Mouse (Mus musculus): Measurements from ENCODE around the gene Bcor.
A peak's percentile ranks its signal among the peaks of the same experiment; 100 is the strongest.

Gene Bcor

DNA sequence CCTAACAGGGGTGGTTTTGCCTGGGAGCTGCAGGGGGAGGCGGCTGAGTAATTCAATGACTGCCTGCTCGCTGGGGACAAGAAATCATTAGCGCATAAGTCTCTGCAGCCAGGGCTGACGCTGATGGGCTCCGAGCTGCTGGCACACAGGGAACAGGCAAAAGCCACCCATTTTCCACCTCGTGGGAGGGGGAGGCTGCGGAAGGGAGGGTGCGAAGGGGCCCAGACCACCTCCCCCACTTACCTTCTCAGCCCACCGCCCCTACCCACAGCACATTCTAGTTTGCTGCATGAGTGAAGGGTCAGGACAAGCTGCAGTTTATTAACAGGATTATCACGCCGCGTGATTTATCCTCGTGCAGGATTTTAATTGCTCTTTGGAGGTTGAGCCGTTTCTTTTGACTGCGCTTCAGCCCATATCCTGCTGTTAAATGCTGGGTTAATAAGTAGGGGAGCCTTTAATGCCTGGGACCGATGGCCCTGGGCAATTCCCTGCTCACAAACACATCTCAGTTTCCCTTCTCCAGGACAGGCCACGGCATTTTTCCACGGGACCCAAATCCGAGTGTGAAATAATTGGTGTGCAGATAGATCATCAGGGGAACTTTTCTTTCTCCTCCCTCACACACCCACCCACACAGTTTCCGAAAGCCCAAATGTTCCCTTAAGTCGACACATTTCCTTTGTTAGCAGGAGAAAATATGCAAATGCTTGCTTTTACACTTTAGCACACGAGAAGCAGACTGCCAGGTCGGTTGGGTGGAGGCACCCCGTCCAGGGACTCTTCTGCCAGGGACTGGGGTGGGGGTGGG, 97.8 kb downstream of the Bcor start:
- peak in 1 of 2 experiments; percentile 38 for DNase-seq

DNA sequence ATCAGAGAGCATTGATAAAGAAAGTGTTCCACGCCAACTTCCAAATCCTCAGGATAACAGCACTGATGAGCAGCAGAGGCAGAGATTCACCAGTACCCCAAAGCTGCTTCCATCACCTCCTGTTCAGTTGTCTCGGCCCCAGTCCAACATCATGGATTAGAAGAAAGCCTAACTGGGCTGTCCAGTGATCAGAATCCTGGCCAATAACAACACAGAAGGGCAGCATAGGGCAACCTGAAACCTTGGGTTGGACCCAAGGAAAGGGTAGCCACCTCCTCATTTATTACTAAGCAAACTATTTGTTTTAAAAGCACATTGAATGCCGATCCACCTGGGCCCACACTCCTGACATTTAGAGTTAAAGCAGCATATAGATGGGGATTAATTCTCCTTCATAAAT, 99.3 kb downstream of the Bcor start:
- no peak for DNase-seq

DNA sequence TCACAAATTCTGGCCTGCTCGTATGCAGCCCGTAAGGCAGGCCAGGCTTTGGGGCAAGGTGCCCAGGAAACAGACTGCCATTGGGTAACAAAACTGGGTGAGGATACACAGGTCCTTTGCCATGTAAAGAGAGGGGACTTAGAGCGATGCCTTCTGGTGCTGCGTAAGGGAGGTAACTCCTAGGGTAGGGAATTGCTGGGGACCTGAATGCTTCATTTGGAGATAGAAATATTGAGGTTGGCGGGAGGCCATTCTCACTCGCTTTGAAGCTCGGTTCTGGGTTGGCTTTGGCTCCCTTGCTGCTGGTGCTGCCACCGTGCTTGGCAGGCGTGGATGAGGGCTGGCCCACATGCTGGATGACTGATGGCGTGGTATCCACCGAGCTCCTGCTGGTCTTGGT, 102.9 kb downstream of the Bcor start:
- DNase-seq: peak in 1 of 2 experiments; percentile 25

DNA sequence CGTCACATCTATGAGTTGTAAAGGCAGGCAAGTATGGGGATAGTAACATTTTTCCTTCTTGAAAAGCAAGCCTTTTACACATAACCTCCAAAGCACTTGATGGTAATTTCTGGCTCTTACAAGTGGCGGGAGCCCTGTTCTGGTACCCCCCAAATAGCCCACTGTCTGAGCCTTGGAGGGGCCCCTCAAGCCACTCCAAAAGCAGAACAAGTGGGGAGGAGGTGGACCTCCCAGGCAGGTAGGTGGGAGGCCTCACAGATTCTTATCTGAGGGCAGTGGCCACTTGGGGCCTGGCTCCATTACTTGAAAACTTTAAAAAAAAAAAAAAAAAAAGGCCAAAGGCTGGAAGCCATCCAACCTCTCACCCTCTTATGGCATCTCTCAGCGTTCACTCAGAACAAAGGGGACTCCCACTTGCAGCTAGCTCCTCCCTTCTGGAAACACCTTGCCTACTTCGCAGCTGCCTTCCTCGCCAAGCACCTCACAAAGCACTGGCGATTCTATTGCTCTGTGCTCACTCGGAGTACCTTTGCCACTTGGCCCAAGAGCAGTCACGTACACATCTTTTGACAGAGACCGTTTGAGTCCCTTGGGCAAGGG, 106.7 kb downstream of the Bcor start:
- DNase-seq: no peak

DNA sequence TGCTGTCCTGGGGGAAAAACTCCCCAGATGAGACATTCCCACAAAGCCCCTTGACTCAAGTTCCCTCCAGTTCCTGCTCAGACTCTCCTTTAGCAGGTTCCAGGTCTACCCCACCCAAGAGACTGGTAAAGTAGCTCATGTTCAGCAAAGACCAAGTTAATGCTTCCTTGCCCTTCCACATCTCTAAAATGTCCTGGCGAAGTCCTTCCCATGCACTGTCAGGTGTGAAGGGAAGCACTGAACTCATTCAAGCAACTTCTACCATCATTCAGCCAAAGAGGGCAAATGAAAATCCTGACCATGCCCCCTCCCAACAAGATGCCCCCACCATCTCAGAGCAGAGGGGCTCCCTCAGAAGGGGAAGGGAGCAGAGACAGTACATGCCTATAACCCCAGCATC, 107.5 kb downstream of the Bcor start:
- no peak for DNase-seq

DNA sequence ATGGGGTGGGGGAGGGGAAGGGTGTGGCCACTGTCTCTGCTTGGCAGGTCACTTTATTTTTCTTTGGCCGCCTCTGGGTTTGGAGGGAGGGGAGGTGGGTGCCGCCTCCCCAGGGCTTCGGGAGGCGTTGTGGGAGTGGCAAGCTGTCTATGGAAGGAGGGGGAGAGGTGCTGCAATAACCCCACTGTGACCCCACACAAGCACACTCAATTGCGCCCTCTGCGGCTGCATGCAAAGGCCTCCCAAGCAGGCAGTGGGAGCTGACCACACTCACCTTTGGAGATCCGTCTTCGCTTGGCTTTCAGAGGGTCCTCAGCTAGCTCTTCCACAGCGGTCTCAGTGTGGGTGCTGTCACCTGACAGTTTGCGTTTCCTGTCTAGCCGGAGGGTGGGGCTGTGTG, 111.4 kb downstream of the Bcor start:
- no peak for DNase-seq

DNA sequence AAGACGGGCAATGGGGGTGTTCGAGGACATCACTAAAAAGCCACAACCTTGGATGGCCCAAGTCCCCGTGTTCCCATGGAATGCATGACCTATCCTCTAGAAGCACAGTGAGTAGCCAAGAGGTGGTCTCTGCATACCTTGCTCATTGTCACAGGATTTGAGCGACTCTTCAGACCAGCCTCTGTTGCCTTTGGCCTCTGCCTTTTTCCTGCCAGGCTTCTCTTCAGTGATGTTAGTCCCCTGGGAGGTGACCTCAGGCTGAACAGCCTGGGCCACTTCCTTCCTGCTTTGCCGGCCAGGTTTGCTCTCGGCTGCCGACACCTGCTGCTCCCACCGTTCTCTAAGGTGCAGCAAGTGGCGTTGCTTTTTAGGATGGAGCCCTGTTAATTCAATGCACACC, 112.0 kb downstream of the Bcor start:
- DNase-seq: no peak

DNA sequence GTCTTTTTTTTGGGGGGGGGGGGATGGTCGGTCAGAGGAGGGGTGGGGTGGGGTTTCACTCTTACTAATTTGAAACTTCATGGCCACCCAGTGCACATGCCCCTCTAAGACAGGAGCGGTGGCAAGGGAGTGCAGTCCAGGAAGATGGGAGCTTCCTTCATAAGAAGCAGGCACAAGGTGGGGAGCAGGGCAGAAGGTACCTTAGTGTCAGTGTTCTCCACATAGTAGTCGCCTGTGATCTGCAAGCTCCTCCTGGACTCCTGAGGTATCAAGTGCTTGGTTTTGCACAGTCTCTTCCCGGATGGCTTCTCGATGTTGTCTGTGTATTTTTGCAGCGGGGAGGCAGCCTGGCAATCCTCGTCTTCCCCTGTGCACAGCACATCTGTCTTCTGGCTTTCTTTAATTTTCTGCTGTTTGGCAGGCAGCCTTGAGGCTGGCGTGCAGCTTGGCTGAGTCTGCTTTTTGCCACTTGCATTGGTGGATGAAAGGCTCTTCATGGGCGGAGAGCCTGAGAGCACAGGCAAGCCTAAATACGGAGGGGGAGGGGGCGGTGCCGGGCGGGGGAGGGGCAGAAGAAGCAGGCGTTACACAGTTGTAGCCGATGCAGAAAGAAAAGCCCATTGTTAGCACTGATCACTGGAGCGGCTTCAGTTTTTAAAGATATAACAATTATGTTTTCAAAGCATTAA, 112.8 kb downstream of the Bcor start:
- DNase-seq: no peak

DNA sequence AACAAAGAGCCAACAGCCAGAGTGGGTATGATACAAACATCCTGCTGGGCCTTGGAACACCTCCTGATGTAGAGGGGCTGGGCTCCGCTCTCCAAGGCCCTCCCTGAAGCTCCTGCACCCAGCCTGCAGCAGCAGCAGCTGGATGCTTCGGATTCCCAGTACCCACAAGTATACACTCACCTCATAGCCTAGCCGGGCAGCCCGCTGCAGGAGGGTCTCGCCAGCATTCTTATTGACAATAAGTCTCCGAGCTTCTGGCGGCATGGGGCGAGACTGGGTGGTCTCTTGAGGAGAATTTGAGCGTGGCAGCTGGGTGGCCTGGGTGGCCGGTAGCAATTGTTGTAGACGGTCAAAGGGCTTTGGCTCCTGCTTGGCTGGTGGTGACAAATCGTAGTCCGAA, 113.5 kb downstream of the Bcor start:
- no peak for DNase-seq

DNA sequence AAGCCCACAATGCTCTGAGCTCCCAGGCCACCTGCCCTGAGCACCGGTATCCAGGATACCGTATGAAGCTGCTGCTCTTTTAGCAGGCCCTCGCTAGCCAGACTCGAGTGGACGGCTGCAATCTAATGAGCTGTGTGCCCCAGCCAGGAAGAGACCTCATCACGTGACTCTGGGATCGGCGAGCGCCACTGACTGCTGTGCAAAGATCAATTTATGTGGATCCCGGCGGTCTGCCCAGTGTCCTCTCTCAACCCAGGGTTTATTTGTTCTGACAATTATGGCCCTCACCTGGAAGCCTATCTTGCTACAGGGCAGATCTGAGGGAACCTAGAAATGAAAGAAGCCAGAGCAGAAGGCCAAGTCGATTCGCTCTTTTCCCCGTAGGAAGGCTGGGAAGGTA, 116.8 kb downstream of the Bcor start:
- DNase-seq: peak; percentile 19 to 64

DNA sequence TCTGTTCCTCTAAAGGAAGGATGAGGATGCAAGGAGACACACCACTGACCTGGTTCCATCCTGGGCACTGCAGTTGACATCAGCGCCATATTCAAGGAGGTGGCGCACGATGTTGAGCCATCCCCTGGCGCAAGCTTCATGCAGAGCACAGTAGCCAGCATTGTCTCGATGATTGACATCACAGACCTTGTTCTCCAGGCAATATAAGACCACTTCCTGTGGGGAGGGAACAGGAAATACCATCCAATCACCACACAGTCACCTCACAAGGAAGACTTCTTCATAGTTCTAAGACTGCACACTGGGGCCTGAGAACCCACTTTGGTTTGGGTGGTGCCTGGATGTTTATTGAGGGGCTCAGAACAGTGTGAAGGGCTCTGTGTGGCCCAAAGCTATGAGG, 118.7 kb downstream of the Bcor start:
- no peak for DNase-seq

DNA sequence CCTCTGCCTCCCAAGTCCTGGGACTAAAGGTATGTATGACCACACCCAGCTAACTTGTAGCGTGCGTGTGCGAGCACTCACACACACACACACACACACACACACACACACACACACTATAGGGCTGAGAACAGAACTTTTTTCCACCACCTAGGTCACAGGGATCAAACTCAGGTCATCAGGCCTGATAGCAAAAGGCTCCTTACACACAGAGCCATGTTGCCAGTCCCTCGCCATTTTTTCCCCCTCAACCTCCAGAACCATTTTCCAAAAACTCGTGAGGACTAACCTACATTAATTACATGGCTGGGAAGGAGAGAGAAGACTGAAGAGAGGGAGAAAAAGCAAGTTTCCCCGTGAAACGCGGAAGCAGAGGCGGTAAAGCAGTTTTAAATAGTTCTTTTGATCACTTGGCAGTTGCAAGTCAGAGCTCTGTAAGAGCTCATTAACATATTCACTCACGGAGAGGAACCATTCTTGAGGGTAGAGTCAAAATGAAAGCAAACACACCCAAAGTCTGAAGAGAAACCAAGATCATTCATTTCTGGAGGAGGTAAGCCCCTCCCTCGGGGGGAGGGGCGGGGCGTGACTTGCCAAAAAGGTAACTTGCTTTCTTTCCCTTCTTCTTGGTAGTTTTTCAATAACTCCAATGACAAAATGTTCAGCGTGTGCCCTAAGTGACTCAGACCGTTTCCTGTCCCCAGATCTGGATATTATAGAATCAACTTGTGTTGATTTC, 145.3 kb downstream of the Bcor start:
- no peak for DNase-seq

DNA sequence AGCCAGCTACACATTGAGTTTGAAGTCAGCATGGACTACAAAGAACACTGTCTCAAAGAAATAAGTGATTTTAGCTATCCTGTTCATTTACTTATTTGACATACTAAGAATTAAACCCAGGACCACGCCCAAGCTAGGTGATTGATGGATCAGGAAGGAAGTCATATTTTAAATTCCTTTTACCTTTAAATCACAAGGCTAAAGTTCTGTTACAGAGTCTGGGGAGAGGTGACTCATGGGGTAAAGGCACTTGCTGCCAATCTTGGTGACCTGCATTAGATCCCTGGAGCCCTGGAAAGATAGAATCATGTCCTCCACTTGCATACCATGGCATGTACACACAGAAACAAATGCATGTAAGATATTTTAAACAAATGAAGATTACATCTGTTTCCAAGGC, 149.5 kb downstream of the Bcor start:
- no peak for DNase-seq

DNA sequence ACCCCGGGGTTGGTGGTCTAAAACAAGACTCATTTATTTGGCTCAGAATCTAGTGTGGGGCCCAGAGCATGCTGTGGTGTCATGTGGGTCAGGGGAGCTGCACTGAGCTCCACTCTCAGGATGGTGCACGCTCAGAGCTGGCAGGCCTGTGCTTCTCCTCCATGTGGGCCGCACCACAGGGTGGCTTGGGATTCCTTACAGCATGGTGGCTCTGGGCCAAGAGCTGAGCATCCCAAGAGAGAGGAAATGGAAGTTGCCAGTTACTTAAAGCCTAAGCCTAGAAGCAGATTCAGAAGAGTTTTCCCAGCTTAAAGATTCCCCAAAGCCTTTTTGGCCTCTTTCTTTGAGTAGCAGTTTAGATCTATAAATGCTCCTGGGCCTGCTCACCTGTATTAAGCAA, 151.1 kb downstream of the Bcor start:
- DNase-seq: no peak

DNA sequence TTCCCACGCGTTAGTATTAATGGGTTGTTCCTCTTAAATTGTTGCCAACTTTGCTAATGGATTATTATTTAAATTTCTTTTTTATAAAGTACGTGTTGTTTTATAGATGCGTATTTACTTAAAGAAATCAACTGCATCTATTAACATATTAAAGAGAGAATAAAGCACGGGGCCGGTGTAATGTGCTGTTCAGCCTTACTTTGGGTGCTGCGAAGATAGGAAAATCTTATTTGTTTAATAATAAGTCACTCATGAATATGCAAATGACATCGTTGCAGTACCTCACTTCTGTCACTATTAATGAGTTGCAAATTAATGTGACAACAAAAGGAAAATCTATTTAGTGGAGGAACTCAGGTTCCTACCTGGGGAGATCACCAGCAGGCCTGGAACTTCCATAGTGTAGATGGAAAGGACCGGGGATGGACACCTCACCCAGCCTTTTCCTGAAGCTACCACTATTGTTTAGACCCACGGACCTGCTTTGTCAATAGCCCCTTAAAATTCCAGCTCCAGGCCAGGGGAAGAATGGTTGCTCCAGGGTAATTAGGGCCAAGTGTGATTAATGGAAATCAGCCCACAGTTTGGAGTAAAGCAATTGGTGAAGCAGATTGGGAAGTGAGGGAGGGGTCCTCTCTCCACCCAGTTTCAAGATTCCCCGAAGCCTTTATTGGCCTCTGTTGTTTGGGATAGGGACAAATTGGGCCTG, 152.2 kb downstream of the Bcor start:
- DNase-seq: no peak

DNA sequence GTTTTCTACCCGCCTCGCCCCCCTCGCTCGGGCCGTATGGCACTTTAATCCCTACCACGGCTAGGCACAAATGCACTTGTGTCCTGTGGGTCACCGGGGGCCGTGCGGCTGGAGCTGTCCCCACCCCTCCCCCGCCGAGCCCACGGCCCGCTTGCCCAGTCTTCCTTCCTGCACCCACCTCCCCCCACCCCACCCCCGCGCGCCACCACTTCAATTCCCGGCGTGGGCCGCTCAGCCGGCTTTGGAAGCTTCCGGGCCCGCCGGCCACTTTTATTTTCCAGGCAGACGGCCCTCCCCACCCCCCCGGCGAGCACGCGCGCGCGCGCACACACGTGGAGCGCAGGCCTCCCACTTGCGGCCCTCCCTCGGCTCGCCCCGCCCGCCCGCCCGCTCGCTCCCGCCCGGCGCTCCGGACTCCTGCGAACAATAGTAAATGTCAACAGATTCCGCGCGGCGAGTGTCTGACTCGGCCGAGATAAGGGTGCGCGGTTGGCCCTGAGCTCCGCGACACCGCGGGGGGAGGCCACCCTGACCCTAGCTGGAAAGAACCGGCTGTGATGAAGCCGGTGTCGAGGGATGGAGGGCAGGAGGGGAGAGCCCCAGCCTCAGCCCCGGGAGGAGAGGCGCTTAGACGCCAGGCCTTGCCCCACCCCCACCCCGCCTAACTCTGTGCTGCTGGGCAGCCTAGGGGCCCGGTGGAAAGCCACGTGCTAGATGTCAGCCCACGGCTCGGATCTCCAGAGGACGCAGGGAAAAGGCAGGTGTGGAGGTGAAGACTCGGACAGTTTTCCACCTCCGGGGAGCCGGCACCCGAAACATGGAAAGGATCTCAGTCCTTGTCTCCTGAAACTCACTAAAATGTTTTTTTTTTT, 153.0 kb downstream of the Bcor start:
- peak; percentile 61 to 75 for DNase-seq

DNA sequence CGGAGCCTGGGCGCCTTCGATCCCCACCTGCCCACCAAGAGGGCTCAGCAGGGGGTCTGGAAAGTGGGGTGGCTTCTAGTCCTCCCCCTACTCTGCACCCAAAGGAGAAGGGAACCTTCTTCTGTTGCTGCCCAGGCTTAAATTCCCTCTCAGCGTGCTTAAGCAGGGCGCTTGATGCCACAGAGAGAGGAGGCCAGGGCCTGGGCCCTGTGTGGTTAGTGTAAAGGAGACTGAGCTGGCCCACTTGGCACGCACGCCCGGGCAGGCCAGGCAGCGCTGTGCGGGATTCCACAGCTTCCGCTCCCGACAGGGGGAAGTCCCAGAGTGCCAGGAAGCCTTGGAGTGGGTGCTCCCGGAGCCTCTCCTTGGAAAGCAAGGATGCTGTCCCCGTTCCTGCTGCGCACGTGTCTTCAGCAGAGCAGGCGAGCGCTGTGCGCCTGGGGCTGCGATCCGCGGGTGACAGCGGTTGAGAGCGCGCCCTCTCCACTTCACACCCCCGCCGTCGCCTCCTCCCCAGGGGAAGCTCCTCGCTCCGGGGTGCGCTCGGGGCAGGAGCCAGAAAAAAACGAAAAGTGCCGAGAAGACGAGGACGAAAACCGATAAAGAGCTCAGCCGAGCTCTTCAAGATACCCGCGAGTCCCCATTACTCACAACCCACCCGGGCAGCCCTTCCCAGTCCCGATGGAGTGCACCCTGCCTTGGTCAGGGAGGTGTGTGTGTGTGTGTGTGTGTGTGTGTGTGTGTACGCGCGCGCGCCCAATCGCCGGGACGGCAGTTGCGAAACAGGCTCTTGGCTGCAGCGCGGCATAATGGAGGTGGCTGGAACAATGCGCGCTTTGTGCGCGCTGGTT, 153.9 kb downstream of the Bcor start:
- DNase-seq: peak; percentile 63 to 79

DNA sequence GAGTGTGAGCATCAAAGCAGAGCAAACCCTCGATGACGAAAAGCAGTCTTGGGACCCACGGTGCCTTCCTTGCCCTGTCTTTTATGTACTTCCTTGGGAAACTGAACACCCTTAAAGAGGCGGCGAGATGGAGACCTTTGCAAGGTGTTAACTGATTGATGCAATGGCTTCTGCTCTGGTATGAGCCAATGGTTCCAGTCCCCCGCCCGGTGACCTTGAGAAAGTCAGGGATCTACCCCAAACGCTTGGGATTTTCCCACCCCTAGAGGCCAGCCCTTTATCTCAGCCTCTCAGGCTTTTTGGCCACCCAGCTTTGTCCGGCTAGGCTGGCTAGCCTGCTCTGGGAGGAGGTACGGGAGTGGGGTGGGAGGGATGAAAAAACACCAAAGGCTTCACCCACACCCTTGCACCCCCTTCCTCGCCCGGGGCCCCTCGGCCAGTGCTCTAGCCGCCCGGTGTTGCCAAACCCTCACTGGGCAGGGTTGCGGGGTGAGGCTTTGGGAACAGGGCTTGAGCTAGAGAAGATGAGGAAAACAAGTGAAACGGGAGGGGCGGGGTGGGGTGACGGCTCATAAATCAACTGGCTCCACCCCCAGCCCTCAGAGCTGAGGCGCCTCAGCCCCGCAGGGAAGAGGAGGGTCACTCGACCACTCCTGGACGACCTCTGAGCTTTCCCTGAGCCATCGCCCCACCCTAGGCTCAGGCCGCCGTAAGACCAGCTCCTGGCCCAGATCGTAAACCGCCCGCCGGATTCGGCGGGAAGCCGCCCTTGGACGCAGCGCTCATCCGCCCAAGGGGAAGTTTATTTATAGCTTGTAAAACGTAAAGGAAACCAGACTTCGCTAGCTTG, 154.7 kb downstream of the Bcor start:
- peak; percentile 44 to 75 for DNase-seq

DNA sequence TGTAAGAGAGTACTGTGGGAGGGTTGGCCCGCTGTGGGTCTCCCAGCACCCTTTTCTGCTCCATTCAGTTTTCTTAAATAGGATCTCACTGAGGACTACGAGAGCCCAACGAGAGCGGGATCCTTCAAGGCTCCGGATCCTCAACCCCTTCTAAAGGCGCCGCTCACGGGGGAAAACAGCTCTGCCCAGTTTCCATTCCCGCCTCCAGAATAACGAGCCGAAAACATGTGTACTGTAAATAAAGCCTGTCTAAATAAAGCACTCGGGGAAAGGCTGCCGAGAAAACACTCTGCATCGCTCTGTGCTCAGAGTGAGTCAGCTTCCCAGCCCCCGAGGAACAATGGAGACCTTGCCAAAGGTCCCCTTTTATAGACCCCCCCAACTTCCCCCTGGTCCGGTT, 155.7 kb downstream of the Bcor start:
- peak in 1 of 2 experiments; percentile 3 for DNase-seq

DNA sequence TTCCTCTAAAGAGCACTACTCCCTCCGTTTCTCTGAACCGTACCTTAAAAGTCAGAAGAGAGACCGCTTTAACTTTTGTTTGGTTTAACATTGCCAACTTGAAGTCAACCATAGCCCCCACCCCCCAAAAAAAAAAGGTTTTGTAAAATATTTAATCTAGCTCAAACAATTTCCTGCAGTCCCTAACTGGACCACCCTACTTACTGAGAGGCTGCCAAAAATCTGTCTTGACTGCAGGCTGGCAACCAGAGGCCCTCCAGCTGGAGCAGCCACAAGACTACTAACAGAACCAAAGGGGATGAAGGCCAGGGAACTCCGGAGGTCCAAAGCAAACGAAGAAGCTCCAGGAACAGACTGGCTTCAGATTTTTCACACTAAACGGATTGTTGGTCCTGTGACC, 156.2 kb downstream of the Bcor start:
- DNase-seq: no peak
